Mouse (Mus musculus) midbrain, embryonic 14.5 days (tissue): ENCODE data around the gene Mosmo. TPM values are rescaled to one million over a fixed set of nuclear protein-coding genes. Genes with fewer than 3 reads are reported as not detected.

Experiments used
- ATAC-seq: fragments of 200-750 bp; cut with Nextera tagmentation; 2 replicates; pipeline ENCODE4 v1.8.0; 2017; ENCODE audit warnings: moderate number of reproducible peaks, moderate library complexity; ENCODE audit not compliant: low FRiP score, low TSS enrichment
- DNase-seq: peaks from one replicate; pipeline ENCODE4 v3.0.0-alpha.2; 2015
- H3K27ac ChIP-seq: fragments of 300-500 bp; sonication (generic); replicated peaks from 2 replicates; pipeline ENCODE4 v1.5.1; 2014; ENCODE audit warnings: mild to moderate bottlenecking, low read depth, low read length, moderate library complexity
- H3K27me3 ChIP-seq: fragments of 300-500 bp; sonication (generic); 2 replicates; pipeline ENCODE4 v1.6.1; 2014; ENCODE audit warnings: low read length, control low read depth, mixed read lengths; ENCODE audit not compliant: control insufficient read depth, insufficient read depth
- H3K36me3 ChIP-seq: fragments of 300-500 bp; sonication (generic); 2 replicates; pipeline ENCODE4 v1.6.1; 2014; ENCODE audit warnings: low read length, control low read depth; ENCODE audit not compliant: control insufficient read depth, insufficient read depth
- H3K4me1 ChIP-seq: fragments of 300-500 bp; sonication (generic); 2 replicates; pipeline ENCODE4 v1.6.1; 2014; ENCODE audit warnings: mild to moderate bottlenecking, antibody characterized with exemption, low read length, control low read depth; ENCODE audit not compliant: control insufficient read depth, insufficient read depth
- H3K4me2 ChIP-seq: fragments of 300-500 bp; sonication (generic); 2 replicates; pipeline ENCODE4 v1.6.1; 2014; ENCODE audit warnings: mild to moderate bottlenecking, low read length, moderate library complexity
- H3K4me3 ChIP-seq: fragments of 300-500 bp; sonication (generic); replicated peaks from 2 replicates; pipeline ENCODE4 v1.5.1; 2014; ENCODE audit warnings: low read depth, low read length
- H3K9ac ChIP-seq: fragments of 300-500 bp; sonication (generic); replicated peaks from 2 replicates; pipeline ENCODE4 v1.6.1; 2014; ENCODE audit warnings: mild to moderate bottlenecking, low read length, moderate library complexity
- H3K9me3 ChIP-seq: fragments of 300-500 bp; sonication (generic); 2 replicates; pipeline ENCODE4 v1.6.1; 2016; ENCODE audit warnings: low read length, control low read depth, mixed read lengths; ENCODE audit not compliant: control insufficient read depth
- WGBS: fragments of 180-500 bp; shearing (Covaris S2); extraction: QIAGEN DNeasy Blood & Tissue Kit; methylation state at CpG from one replicate; pipeline ENCODE4 v1.1.7; 2014; 5-methylcytosine and 5-hydroxymethylcytosine counted together
- polyA plus RNA-seq: library from polyadenylated mRNA; unstranded; fragments of >200 nt; fragmentation: Nextera tagmentation; extraction: Ambion mirVana; gene quantifications from 2 replicates; pipeline ENCODE4 v1.2.1, GENCODE M21; 2014

The Mosmo gene
- polyA plus RNA-seq, result 15.7 and 18.8 TPM in 2 replicates

DNA sequence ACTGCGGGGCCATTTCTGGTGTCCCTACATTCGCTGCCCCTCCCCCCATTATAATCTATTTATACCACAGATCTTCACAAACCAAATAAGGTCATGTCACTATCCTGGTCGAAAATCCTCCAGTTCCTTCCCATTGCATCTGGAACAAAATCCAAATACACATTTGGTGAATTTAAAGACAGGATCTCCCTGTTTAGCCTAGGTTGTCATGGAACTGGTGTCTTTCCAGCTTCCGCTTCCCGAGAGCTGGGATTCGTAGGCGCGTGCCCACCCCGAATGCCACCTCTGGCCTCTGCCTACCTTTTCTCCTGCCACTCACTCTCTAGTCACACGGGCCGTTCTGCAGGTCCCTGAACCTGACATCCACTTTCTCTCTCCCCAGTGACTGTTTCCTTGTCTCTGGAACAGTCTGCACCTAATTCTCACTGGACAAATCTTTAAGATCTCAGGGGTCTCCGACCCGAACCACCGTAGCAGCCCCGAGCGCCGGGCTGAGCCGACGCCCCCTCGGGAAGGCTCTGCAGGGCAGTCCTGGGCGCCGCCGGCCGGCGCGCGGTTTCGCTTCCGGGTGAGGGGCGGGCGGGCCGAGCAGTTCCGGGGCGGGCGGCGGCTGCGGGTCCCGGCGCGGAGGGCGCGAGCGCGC is at the start of gene Mosmo:
TSS of gene Mosmo (plus strand) at position 618 of the 643 bp plus-strand sequence.
- Histone ChIP-seq H3K9me3 (no peaks in the 10 kb centered on the region), H3K27ac (peak within 1 kb of the TSS; percentile 69), H3K9ac (peak within 1 kb of the TSS; percentile 88), H3K4me3 (peak within 1 kb of the TSS; percentile 91), H3K4me2 (peak within 1 kb of the TSS; percentile 83), H3K27me3 (no peaks in the 10 kb centered on the region), H3K4me1 (peaks cover 24% of the 10 kb centered on the region), H3K36me3 (no peaks in the 10 kb centered on the region)
- peak; percentile 96 for ATAC-seq
- DNase-seq, result peak; percentile 90
- WGBS, result under 1% methylated on average over 39 of the region's 44 CpGs

DNA sequence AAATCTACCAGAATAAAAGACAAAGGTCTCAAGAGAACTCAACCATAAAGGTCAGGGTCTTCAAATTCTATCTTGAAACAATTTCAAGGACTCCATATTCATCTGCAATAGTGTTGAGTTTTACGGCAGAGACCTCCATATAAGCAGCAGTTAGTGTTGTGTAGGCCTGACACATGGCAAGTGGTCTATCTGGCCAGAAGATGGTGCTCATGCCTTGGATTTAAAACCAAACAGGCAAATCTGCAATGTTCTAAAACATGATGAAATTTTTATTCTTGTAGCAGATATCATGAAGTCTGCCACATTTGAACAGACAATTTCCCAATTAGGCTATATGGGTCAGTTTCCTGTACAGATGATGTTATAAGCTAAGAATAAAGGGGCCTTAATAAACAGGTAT is 44.9 kb upstream of the Mosmo start:
- no peak overlapping the region for H3K9ac ChIP-seq
- H3K27me3 ChIP-seq, result no peaks in the 10 kb centered on the region
- no peaks in the 10 kb centered on the region for H3K36me3 ChIP-seq
- H3K4me2 ChIP-seq, result no peak overlapping the region
- H3K4me3 ChIP-seq, result no peak overlapping the region
- H3K4me1 ChIP-seq, result peaks cover 16% of the 10 kb centered on the region
- DNase-seq (peak; percentile 43), ATAC-seq (no peak)
- 73% methylated on average over 1 of the region's 1 CpGs for WGBS
- H3K27ac ChIP-seq, result no peak overlapping the region
- no peaks in the 10 kb centered on the region for H3K9me3 ChIP-seq

DNA sequence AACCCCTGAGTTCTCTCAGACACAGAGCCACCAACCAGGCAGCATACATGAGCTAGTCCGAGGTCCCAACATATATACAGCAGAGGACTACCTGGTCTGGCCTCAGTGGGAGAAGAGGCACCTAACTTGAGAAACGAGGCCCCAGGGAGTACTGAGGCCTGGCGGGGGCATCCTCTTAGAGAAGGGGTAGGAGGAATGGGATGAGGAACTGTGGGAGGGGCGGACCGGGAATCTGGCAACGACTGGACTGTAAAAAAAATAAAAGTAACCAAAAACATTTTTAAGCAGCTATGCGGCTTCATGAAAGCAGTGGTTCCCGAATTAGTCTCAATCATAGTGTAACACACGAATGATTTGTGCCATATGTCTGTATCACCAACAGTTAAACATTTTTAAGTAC is 43.1 kb upstream of the Mosmo start:
- Histone ChIP-seq H3K27me3 (no peaks in the 10 kb centered on the region), H3K9me3 (no peaks in the 10 kb centered on the region), H3K4me2 (peak overlapping the region; percentile 95), H3K9ac (peak overlapping the region; percentile 92), H3K4me3 (peak overlapping the region; percentile 93), H3K4me1 (peaks cover 16% of the 10 kb centered on the region), H3K36me3 (peaks cover 15% of the 10 kb centered on the region), H3K27ac (peak overlapping the region; percentile 85)
- ATAC-seq, result no peak
- WGBS, result 12% methylated on average over 9 of the region's 9 CpGs
- DNase-seq, result peak; percentile 15

DNA sequence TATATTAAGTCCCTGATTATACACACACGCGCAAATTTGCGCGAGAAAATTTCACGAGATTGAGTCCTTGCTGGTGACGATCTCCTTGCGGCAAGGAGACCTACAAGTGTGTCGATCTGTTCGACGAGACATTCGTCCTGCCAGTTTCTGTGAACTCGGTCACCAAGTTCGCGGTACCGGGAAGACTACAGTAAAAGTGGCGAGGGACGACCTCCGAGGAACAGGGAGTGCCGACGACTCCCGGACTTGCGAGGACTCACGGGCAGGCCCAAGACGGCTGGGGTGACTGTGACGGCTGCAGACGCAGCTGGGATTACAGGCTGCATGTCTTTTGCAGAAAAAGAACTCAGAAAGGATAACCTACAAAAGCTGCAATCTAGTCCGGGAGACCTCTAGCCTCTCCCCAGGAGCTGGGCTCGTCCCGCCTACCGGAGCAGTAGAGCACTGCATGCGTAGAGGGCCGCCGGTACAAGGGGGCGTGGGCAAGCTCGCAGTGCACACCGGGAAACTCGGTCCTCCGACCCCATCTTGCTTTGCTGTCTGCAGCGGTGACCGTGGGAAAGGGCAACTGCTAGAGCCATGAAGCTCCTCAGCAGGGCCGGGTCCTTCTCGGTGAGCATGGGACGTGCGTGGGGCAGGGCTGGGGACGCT is 42.6 kb upstream of the Mosmo start, which contains the start of gene Uqcrc2:
TSS of gene Uqcrc2 (plus strand) at position 466 of the 651 bp plus-strand sequence.
- WGBS, result under 1% methylated on average over 45 of the region's 45 CpGs
- DNase-seq (peak; percentile 95), ATAC-seq (peak; percentile 99)
- Histone ChIP-seq H3K36me3 (peaks cover 21% of the 10 kb centered on the region), H3K9ac (peak within 1 kb of the TSS; percentile 92), H3K4me2 (peak within 1 kb of the TSS; percentile 95), H3K4me1 (peaks cover 16% of the 10 kb centered on the region), H3K9me3 (no peaks in the 10 kb centered on the region), H3K27ac (peak within 1 kb of the TSS; percentile 85), H3K27me3 (no peaks in the 10 kb centered on the region), H3K4me3 (peak within 1 kb of the TSS; percentile 93)

DNA sequence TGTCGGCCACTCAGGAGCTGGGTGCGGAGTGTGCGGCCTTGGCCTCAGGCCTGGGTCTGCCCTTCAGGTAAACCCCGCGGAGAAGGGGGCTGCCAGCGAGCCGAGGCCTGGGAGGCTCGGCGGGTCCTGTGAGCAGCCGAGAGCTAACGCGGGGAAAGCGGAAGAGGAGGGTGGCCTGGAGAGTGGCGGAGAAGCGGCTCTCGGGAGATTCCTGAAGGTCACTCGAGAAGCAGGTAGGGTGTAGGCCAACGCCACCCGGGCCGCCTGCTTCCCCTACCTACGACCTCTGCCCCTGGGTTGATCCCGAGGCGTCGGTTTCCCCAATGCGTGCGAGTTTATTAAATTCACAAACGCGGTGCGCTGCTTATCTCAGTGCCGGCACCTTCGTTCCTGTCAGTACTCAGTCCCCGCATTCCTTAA is 42.0 kb upstream of the Mosmo start:
- H3K9me3 ChIP-seq, result no peaks in the 10 kb centered on the region
- H3K4me1 ChIP-seq, result peaks cover 16% of the 10 kb centered on the region
- H3K27ac ChIP-seq, result peak overlapping the region; percentile 85
- ATAC-seq (no peak), DNase-seq (no peak)
- H3K4me2 ChIP-seq, result peak overlapping the region; percentile 95
- no peaks in the 10 kb centered on the region for H3K27me3 ChIP-seq
- peak overlapping the region; percentile 93 for H3K4me3 ChIP-seq
- peak overlapping the region; percentile 92 for H3K9ac ChIP-seq
- WGBS, result under 1% methylated on average over 32 of the region's 32 CpGs
- peaks cover 26% of the 10 kb centered on the region for H3K36me3 ChIP-seq

DNA sequence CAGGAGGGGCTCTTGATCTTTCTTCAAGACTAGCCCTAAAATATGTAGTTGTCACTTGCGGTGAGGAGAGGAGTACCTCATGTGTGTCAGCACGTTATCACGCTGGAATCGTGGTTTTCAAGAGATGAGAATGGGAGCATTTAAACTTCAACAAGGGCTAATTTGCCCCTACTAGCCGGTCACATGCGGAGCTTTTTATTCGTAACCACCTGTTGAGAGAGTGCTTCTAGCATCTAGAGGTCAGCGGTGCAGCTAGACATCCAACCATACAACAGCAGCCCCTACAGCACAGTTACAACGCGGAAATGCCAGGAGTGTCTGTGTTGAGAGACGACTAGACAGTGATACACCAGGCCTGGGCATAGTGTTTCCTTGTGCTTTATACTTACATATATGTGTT is 41.6 kb upstream of the Mosmo start:
- peaks cover 16% of the 10 kb centered on the region for H3K4me1 ChIP-seq
- H3K4me2 ChIP-seq, result peak overlapping the region; percentile 95
- no peaks in the 10 kb centered on the region for H3K9me3 ChIP-seq
- H3K27me3 ChIP-seq, result no peaks in the 10 kb centered on the region
- H3K4me3 ChIP-seq, result peak overlapping the region; percentile 93
- peak; percentile 20 for DNase-seq
- 1% methylated on average over 11 of the region's 11 CpGs for WGBS
- peak overlapping the region; percentile 85 for H3K27ac ChIP-seq
- peak overlapping the region; percentile 92 for H3K9ac ChIP-seq
- H3K36me3 ChIP-seq, result peaks cover 31% of the 10 kb centered on the region
- no peak for ATAC-seq

DNA sequence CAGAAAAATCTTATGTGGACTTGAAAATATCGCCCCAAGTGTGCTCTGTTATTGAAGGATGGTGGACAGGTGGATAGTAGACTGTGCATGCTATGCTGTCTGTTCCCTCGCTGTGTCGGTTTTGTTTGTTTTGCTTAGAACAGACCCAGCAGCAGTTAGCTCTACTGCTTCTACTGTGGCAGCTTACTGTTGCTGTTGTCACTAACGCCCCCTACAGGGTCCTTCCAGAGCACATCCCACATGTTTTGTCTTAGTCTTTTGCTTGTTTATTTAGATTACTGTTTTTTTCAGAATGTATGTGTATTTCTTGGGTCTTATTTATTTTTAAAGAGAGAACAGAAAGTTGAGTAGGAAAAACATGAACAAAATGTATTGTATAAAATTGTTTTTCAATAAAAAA is 34.2 kb upstream of the Mosmo start:
- H3K27me3 ChIP-seq, result no peaks in the 10 kb centered on the region
- DNase-seq (no peak), ATAC-seq (no peak)
- no peak overlapping the region for H3K4me3 ChIP-seq
- H3K36me3 ChIP-seq, result peaks cover 89% of the 10 kb centered on the region
- no peaks in the 10 kb centered on the region for H3K9me3 ChIP-seq
- 72% methylated on average over 4 of the region's 4 CpGs for WGBS
- H3K27ac ChIP-seq, result no peak overlapping the region
- no peak overlapping the region for H3K4me2 ChIP-seq
- H3K9ac ChIP-seq, result no peak overlapping the region
- no peaks in the 10 kb centered on the region for H3K4me1 ChIP-seq

DNA sequence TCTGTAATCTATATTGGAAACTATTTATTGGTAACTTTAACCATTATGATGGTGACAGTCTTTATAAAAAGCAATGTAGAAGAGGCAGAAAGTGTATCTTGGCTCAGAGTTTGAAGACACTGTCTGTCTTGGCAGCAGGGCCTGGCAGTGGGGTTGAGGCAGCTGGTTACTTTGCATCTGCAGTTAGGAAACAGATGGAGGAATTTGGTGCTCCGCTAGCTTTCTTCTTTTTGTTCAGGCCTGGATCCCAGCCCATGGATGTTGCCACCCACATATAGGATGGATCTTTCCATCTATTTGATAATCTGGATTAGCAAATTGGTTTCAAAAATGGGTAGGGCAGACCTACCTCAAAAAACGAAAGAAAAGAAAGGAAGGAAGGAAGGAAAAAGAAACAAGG is 29.6 kb upstream of the Mosmo start:
- no peaks in the 10 kb centered on the region for H3K27me3 ChIP-seq
- H3K4me3 ChIP-seq, result no peak overlapping the region
- DNase-seq (no peak), ATAC-seq (no peak)
- H3K9ac ChIP-seq, result no peak overlapping the region
- H3K27ac ChIP-seq, result no peak overlapping the region
- H3K4me2 ChIP-seq, result no peak overlapping the region
- peaks cover 93% of the 10 kb centered on the region for H3K36me3 ChIP-seq
- no peaks in the 10 kb centered on the region for H3K9me3 ChIP-seq
- H3K4me1 ChIP-seq, result no peaks in the 10 kb centered on the region
- WGBS, result 91% methylated on average over 2 of the region's 2 CpGs

DNA sequence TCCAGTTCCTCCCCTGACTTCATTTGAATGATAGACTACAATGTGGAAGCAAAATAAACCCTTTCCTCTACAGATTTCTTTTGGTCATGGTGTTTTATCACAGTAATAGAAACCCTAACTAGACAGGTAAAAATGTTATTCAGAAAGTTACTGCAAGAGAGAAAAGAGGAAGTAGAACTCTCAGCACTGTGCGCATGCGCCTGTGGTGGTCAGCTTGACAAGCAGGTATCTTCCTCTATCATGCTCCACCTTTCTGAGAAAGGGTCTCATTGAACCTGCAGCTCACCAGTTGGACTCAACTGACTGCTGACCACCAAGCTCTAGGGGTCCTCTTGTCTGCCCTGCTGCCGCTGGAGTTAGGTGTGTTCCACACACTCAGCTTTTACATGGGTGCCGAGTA is 15.3 kb upstream of the Mosmo start:
- ATAC-seq (no peak), DNase-seq (no peak)
- 95% methylated on average over 4 of the region's 4 CpGs for WGBS
- Histone ChIP-seq H3K36me3 (peaks cover 35% of the 10 kb centered on the region), H3K4me1 (no peaks in the 10 kb centered on the region), H3K27ac (no peak overlapping the region), H3K27me3 (no peaks in the 10 kb centered on the region), H3K9me3 (no peaks in the 10 kb centered on the region), H3K9ac (no peak overlapping the region), H3K4me3 (no peak overlapping the region), H3K4me2 (no peak overlapping the region)
